Mouse (Mus musculus) frontal cortex, postnatal 14 days (tissue): Measurements from ENCODE around the gene Fbxw24.
"Not testable (repeated sequence)": the region's sequence is repeated elsewhere in the genome, so short reads cannot be mapped to it uniquely, and the experiment has no call there.

Experiments
- DNase-seq, 2 experiments: peaks; one replicate each; pipeline ENCODE4 v3.0.0; 2022; ENCODE audit warnings: low spot score in 2 of 2

Gene Fbxw24

DNA sequence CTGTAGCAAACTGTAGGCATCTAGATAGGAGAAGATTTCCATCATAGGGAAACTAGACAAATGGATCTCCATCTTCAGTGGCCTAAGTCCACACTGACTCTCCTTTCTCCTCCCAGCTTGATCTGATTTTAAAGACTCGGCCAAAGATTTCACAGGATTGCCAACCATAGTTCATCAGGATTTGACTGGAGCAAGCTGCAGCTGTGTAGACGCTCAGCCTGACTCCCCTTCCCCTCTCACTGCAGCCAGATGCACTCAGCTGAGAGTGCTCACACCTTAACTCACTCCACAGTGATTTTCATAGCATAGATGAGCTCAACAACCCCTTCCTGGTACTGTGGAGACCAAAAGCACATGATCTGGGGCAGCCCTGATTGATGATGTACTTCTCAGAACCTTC is at the start of gene Fbxw24:
Gene Fbxw24 (minus strand): TSS at position 101 of the 400 bp plus-strand sequence.
- DNase-seq = not testable (repeated sequence)

- DNase-seq = not testable (repeated sequence)
Observed at GRCm38 (mm10) chr9:109664552-109664951, 38.7 kb upstream of the Fbxw24 start, which contains the start of gene Fbxw25. Gene Fbxw25, minus strand, starts transcription at chr9:109664652.

GRCm38 (mm10) chr9:109606837-109607236 is 19.0 kb downstream of the Fbxw24 start:
- DNase-seq = peak in 1 of 2 experiments; percentile 14

DNA sequence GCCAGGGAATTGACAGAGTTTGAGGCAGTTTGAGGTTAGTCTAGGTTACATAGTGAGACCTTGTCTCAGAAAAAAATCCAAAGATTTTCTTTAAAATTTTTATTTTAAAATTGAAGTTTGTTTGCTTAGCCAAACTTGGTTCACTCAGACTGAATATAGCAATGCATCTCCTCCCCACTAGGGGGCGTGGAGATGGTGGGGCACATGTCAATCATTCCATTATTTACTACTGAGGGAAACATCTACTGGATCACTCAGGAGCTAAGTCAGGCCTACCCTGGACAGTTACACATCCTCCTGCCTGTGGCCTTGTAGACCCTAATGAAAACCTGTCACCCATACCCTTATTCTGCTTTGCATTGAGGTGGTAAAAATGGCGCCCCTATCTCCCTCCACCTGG is 23.7 kb downstream of the Fbxw24 start:
- not testable (repeated sequence) for DNase-seq

- no peak for DNase-seq
Observed at GRCm38 (mm10) chr9:109597226-109597625, 28.6 kb downstream of the Fbxw24 start.

DNA sequence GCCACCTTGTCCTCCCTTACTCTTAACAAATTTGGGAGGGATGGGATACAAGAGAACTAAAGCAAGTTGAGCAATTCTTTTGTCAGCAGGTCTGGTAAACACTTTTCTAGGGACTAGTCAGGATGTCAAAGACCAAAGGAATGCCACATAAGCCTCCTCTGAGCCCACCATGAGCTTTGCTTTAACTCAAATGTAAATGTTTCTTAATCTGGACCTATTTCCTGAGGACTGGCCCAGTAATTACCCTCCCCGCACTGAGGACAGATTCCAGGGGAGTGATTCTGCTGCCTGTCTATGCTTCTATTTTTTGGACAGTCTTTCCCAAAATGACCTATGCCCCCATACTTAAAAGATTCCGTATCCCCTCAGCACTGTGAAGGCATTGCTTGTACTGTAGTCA is 31.0 kb downstream of the Fbxw24 start:
- no peak for DNase-seq

- not testable (repeated sequence) for DNase-seq
Observed at GRCm38 (mm10) chr9:109568162-109568561, 57.7 kb downstream of the Fbxw24 start, which contains the start of gene Fbxw15. Gene Fbxw15, minus strand, starts transcription at chr9:109568262.

GRCm38 (mm10) chr9:109565546-109565945 is 60.3 kb downstream of the Fbxw24 start:
- DNase-seq = no peak

- not testable (repeated sequence) for DNase-seq
Observed at GRCm38 (mm10) chr9:109562106-109562505, 63.8 kb downstream of the Fbxw24 start.

- no peak for DNase-seq
Observed at GRCm38 (mm10) chr9:109552483-109552882, 73.4 kb downstream of the Fbxw24 start.
